Mouse (Mus musculus) gastrocnemius, postnatal 25 days (tissue): ENCODE data around the gene Has1. TPM values are rescaled to one million over a fixed set of nuclear protein-coding genes. Genes with fewer than 3 reads are reported as not detected.

Experiments used
- DNase-seq: peaks from one replicate; pipeline ENCODE4 v3.0.0; 2022
- long read RNA-seq, 2 experiments: library from polyadenylated mRNA; stranded (forward); transcript quantifications; one replicate each; pipeline ENCODE4 v2.0.0; 2021
- total RNA-seq, 2 experiments: library from RNA; stranded (reverse); gene quantifications; 1 replicate in 1 of 2; 2 replicates in 1 of 2; pipeline ENCODE4 v1.2.3; 2021

Gene Has1
- total RNA-seq = under 1 TPM; 0.15 to 0.40 TPM
- long read RNA-seq, experiment 1 = 0 reads
- long read RNA-seq, experiment 2, partial matches to known transcripts = 0 of 1 reads
- long read RNA-seq, experiment 2, other reads (novel, unspliced or antisense) = 1 of 1 reads

DNA sequence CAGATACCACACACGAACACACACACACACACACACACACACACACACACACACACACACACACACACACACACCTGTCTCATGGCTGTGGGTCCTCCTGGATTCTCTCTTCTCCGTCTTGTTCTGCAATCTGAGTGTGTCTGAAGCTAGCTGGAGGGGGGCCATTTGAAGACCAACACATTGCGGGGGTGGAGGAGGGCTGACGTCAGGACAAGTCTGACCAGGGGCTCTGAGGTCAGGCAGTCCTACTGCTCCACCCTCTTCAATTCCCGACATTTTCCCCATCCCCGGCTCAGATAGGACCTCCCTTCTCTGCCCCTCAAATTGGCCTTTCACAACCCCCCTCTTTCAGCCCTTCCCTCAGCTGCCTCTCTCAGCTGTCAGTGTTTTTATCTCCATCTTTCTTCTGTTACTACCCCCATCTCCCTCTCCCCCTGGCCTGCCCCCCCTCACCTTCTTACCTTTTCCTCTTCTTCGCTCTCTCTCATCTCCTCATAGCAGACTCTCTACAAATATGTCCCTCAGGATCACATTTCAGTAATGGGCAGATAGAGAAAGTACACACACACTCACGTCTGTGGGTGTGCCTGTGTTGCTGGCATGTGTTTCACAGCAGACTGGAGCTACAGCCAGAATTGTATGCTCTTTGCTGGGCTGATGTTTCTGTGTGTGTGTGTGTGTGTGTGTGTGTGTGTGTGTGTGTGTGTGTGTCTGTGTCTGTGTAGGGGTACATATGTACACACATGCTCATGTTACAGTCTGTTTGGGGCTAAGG lies at the start of gene Has1:
TSS of gene Has1 (minus strand) at position 142 of the 775 bp plus-strand sequence.
- DNase-seq = no peak

DNA sequence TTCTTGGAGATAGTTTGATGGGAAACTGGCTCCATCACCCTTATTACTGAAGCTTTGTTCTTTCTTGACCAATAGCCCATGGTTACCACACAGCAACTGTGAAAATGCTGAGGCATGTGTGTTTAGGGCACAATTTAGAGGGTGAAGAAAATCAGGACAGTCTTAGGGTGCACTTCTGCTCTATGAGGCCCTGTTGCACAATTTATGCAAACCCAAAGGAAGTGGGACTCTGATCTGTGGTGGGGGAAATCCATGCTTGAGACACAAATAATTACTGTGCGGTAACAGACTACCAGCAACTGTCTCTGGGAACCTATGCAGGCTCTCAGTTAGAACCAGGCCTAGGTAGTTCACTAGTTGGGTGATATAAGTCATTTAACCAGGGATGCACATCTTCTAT lies 45.8 kb upstream of the Has1 start:
- no peak for DNase-seq

DNA sequence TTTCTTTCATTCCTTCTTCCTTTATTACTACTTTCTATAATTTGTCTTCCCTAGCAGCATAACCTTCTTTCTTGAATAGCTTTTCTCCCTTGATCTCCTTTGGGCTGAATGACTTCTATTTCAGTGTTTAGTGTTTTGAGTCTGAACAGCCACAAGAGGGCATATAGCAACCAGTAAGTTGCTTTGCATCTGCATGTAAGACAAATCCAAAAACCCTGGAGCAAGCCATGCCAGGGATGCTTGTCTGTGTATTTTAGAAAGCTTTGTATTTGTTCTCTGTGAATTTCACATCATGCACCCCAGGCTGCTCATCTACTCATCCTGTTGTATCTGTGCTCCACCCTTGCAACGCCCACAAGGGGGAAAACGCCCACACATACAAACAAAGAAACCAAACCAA lies 44.3 kb upstream of the Has1 start:
- DNase-seq = no peak

DNA sequence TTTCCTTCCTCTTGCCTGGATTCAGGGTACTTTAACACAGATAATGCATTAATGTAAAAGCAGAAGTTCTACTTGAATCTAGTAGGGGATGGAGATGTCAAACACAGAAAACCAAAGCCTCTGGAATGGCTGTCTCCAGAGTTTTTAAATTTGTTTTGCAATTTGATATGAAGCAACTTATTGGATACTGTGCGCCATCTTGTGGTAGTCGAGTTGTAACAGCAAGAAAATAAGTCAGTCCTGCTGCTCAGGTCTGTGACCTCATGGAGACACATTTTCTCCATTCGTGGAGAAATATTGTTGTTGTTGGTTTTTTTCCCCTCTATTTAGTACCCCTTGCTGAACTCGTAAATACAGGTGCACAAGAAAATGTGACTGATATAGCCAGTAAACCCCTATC lies 41.0 kb upstream of the Has1 start:
- DNase-seq = no peak

DNA sequence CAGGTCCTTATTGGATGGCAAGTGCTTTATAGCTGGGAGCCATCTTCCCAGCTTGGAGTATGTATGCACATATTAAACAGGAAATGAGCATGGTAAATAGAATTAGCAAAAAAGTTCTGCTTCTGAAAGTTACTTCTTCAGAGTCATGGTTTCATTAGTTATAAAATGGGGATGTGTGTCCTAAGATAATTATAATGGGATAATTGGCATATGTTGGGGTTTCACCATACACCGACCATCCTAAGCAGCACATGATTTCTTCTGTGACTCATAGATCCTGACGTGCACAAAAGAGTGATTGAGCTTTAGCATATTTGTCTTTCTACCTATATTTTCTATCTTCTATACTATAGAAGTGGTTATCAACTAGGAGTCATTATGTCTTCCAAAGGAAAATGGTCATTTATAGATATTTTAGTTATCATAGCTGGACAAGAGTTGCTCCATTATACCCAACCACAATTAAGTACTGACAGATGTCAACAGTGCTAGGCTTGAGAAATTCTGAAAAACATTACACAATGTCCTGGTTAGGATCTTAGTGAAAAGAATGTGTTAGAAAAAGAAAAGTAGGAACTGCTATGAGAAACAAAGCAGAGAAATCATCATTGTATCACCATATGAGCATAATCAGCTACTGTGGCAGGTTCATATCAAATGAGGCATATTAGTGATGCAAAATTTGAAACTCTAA lies 34.9 kb upstream of the Has1 start:
- no peak for DNase-seq

DNA sequence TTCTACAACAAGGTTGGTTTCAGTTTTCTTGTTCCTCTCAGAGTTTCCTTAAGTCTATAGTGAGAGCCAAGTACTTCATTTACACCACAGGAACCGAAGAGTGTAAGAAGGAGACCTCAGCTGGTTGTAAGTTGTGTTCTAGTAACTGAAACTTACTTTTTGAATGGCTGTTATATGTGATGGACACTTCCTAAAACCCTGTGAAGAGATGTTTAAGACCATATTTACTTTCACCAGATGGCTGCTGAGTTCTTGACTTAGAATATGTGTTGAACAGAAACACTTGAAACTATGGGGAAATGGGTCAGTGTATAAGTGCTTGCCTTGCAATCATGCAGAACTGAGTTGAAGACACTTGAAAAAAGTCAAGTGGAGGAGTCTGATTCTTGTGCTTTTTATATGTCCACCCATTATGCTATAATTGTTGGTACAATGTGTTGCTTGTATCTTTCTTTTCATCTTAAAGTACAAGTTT lies 32.8 kb upstream of the Has1 start, which contains the start of the genes Fpr2 and Fpr3:
TSS of gene Fpr2 (plus strand) at position 51 of the 475 bp plus-strand sequence.
TSS of gene Fpr3 (plus strand) at position 79 of the 475 bp plus-strand sequence.
- no peak for DNase-seq

DNA sequence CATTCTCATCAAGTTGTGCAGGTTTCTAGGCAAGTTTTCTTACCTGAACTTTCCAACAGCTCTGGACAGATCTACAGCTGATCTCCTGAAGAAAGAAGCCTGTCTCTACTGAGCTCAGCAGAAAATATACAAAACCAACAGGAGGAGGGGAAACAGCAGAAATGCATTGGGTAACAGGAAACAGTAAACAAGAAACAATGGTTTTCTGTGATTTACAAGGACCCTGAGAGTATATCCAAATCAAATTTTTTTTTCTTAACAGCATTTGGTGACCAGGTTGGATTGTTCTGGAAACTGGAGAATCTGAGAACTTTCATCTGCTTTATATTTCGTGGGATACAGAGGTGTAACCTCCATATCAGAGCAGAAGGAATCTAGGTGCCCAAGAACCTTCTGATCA lies 28.8 kb upstream of the Has1 start, which contains the start of gene Fpr1:
TSS of gene Fpr1 (minus strand) at position 101 of the 400 bp plus-strand sequence.
- DNase-seq = no peak

DNA sequence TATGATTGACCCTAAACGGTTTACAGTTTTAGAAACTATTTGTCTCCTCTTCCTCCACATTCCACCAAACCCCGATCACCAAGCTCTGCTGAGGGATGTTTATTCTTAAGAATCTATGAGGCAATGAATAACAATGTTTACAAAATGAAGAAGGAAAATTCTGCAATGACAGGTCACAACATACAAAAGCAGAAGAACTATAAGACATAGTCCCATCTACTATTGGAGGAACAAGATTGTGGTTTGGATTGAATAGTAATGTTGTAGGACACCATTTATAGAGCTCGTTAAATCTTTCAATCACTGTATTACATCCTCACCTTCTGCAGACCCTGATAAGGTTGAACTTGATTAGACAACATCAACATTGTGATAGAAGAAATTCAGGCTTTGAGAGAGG lies 27.7 kb upstream of the Has1 start:
- DNase-seq = no peak

DNA sequence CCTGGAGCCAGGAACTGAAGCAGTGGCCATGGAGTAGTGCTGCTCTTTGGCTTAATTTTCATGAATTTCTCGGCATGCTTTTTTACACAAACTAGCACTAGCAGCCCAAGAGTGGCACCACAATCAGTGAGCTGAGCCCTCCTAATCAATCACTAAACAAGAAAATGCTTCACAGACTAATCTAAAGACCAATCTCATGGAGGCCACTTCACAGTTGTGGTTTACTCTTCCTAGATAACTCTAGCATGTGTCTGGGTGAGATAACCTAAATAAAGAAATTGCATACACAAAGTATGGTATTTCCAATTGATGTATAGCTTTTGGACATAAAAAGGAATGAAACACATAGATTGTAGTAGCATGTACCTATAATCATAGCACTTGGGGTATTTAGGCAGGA lies 24.3 kb upstream of the Has1 start:
- DNase-seq = no peak

DNA sequence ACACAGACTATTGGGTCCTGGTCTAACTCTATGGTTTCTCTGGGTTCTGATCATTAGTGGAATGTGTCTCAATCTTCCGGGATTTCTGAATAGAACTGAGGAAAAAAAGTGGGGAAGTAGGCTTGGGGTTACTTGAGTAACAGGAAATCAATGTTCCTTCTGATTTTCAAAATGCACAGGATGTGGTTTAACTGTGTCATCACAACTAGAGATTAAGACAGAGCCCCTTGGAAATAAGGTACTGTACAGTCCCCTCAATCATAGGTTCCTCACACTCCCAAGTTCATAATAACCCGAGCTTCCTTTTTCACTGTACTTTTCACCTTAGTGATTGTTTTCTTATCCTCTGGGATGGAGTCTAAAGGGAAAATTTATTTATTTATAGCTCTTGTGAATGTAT lies 16.7 kb upstream of the Has1 start:
- no peak for DNase-seq

DNA sequence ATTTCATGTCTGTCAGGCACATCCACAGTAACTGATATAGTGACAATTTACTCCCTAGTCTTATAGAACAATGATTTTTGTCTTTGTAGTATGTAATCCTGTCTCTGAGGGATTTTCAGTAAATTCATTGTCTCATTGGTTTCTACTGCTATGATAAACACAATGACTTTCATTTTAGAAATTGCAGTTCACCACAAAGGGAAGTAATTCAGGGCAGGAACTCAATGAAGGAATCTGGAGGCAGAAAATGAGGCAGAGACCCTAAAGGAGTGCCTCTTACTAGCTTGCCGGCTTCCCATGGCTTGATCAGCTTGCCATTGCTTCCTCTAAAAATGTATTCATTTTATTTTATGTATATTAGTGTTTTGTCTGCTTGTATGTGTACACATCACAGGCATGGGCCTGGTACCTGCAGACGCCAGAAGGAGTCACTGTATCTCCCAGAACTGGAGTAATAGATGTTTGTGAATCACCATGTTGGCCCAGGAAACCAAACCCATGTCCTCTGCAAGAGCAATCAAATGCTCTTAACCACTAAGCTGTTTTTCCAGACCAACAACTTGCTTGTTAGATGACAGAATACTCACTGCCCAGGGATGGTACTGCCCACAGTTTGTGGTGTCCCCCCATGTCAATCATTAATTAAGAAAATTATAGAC lies 16.0 kb upstream of the Has1 start:
- DNase-seq = no peak

DNA sequence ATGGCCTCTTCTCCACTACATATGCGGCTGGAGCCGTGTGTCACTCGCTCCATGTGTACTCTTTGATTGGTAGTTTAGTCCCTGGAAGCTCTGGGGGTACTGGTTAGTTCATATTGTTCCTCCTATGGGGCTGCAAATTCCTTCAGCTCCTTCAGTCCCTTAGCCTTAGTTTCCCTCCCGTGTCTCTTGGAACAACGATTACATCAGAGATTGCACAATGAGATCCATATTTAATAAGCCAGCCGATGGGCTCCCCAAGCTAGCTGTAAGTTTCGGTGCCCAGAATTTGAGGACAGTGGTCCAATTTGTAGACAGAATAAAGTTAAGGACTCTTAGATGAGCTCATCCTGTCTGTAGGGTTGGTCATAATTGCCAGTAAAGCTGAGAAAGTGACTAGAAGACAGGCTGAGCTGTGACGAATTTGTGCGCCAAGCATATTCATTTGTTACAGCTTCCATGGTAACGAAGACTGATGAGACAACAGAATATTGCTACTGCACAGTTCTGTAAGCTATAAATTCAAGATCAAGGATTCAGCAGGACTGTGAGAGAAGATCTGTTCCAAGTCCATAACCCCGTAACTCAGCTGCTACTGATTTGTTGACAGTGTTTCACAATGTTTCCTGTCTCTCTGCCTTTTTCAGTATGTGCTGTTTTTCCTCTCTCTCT lies 11.9 kb upstream of the Has1 start:
- DNase-seq = peak; percentile 18

DNA sequence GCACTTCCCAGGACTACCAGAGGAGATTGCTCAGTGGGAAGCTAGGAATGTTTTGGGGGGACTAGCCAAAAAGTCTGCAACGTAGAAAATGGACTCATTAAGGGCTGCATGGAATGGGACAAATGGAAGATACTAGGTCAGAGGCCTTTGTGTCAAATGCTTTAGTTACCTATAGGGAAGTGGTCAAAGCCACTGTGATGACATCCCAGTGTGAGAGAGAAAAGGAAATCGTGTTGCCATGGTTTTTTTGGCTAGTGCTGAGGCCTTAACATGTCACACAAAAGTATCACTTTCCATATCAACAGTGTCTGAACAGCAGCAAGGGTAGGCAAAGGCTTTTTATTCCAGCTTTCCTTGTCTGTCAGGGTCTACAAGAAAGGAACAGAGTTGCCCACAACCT lies 10.2 kb upstream of the Has1 start:
- no peak for DNase-seq

DNA sequence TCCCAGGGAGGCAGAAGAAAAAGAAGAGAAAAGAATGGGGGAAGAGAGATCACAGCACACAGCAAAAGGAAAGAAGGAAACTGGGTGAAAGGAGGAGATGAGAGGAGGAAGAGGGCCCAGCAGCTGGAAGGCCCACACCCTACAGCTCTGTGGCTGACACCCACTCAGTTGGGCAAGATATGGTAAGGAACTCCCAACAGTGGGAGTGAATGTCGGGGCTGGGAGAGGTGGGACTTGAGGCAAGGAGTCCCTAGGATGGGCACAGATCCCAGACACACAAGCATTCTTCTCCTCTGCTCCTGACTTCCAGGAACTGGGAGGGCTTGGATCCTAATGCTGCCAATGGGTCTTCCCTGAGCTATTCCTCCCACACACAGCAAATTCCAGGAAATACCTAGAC lies 7.4 kb upstream of the Has1 start:
- peak; percentile 18 for DNase-seq

DNA sequence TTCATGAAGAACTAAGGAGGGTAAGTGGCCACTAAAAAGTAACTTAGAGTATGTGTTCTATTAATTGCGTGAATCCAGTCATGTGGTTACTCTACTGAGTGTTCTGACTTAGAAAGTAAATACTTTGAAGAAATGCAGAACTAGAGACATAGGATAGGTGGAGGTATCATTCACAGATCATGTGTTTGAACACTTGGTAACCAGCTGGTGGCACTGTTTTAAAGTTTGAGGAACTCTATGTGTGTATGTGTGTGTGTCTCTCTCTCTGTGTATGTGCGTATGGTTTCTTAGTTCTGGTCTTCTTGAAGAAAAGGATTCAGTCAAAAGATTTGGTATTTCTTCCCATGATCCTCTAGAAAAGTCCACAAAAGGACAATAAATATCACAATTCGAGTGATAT lies 5.1 kb upstream of the Has1 start:
- no peak for DNase-seq

DNA sequence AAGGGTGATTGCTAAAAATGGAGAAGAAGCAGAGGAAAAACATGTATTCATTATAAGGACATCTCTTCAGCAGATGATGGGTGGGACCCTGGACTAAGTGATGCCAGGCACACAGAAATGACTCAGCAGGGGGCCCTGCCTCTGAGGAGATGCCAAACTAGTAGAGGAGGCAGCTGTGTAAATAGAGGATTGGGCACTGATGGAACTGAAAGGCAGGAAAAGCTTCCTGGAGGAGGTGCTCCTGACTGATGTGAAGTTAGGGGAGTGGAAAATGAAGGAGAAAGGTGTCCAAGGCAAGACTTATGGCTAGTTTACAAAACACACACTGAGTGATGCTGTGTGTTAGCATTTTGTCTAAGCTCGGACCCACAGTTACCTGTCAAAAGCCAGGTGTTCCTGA lies 2.4 kb upstream of the Has1 start:
- DNase-seq = no peak

DNA sequence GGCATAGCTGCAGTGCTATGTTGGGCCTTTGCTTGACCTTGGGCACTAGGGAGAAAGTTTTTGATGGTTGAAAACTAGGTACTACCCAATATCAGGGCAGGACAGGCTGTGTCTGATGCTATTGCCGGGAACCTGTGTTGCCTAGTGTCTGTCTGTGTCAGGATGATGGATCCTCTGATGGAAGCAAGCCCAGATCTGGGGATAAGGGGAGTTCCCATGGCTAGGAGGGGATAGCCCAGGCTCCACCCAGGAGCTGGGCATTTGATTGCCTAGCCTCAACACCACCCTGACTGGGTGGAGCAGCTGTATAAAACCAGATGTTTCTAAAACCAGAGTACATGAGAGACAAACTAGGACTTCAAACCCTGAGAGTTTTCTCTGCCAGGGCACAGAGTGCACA lies 1.6 kb upstream of the Has1 start:
- DNase-seq = no peak

DNA sequence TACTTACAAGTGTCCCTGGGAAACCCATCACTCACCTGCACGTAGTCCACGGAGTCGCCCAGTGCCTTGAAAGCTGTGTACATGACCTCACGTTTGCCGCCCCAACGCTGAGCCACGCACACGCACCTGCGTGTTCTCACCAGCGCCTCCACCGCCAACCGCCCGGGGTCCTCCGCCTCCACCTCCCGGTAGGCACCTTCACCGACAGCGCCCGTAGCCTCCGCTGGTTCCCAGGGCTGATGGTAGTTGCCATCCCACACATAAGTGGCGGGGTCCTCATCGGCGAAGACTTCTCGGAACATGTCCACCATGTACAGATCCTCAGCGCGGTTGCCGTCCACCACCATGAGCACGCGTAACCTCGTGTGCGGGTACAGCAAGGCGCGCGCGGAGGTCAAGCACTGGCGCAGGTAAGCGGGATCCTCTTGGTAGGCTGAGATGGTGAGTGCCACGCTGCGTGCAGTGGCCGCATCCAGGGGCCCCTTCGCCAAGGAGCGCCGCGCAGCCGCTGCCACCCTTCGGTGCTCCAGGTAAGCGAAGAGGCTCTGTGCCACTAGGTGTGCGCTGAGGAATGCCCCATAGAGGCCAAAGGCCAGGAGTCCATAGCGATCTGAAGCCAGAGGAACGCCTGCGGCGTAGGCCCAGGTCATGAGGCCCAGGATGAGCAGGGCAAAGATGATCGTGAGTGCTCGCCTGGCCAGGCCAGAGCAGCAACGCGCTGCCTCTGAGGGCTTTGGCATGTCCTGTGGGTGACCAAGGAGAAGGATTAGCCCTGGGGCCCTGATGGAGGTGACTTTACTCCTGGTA lies 4.9 kb downstream of the Has1 start:
- no peak for DNase-seq

DNA sequence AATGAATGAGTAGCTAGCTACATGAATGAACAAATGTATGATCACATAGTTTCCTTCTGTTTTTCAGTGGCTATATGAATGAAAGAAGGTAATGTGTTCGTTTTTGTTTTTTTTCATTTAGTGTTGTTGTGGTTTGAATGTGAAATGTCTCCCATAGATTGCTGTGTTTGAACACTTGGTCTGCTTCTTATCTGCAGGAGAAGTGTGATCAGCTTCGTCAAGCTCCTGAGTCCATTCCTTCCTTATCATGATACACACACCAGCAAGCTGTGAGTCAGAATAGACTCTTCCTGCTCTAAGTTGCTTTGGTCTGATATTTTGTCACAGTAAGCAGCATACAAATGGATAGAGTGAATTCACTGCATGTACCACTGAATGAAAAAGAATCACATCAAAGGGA lies 6.0 kb downstream of the Has1 start:
- DNase-seq = no peak

DNA sequence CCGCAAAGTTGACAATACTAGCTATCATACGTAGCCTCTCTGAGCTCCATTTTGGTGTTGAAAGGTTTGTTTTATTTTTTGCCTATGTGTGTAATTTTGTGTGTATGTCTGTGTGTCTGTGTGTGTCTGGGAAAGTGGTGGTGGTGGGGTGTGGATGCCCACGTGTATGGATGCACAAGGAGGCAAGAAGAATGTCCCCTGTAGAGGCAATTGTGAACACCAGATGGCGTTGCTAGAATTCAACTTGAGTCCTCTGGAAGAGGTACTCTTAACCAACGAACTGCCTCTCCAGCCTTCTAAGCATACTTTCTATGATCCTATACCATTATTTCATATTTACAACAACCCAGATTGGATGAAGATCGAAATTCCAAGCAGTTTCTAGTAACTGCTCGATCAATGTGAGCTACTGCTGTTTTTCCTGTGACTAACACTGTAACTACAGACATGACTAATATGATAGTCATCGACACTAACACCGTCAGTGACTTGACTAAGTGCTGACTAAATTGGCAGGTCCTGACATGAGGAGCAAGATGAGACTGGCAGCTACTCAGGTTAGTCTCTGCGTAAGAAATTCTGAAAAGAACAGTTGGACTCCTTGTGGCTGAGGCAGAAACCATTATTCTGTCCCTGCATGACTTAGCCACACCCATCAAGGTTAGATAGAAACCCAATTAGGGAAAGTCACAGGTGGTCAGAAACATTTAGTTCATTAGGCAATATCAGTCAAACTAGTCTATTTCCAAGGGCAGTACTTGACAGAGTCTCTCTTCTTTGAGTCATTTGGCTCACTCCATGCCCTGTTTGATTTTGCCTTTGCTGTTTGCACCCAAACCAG lies 9.6 kb downstream of the Has1 start:
- DNase-seq = no peak
